Mouse (Mus musculus) spleen, adult 18-20 months (tissue): ENCODE measurements around the gene Mme.

Experiments used
- DNase-seq, 2 experiments: peaks; one replicate each; pipeline ENCODE4 v3.0.0; 2022; ENCODE audit warnings: mixed read lengths in 2 of 2

Mme gene

DNA sequence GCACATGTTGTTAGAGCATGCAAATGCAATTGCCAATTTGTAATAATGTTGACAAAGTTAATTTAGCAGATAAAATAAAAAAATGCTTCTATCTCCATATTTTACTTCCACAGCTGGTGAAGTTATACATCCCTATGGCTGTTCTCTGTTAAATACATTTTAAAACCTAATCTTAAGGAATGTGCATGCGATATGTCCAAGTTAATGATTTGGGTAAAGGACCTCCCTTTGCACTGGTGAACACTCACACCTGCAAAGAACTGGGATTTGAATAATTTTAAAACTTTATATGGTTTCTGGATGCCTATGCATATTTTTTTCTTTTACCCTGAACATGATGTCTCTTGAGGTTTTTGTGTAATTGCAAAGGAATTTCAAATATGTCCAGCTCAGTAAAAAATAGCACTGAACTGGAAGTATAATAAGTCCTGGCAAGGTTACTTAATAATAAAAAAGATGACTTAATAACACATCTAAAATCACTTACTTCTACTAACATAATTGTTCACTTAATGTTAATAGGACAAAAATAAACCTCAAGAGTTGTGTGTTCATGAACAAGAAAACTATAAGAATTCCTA is 110.4 kb downstream of the Mme start:
- DNase-seq = no peak

DNA sequence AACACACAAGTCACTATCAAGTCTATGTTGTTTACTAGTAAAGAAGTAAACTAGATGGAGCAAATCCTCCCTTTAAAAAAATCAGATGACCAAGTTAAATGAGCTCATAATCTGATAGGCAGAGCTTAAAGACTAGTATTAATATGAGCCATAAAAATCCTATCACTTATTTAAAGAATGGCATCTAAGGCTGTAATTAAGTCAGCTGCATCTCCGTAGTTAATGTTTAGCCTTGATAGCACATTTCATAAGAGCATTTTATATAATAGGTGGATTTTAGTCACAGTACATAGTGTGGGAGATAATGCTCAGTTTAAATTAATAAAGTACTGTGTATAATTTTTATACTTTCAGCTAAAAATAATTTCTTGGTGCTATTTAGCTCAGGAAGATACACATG is 118.2 kb downstream of the Mme start:
- no peak for DNase-seq

- DNase-seq = no peak
These were observed 143.7 kb downstream of the Mme start for GRCm38 (mm10) chr3:63384989-63385388.

- DNase-seq = no peak
These were observed 149.4 kb downstream of the Mme start for GRCm38 (mm10) chr3:63390774-63391173.

- no peak for DNase-seq
These were observed 150.0 kb downstream of the Mme start for GRCm38 (mm10) chr3:63391348-63391747.

GRCm38 (mm10) chr3:63394424-63394941 is 153.1 kb downstream of the Mme start:
- no peak for DNase-seq

DNA sequence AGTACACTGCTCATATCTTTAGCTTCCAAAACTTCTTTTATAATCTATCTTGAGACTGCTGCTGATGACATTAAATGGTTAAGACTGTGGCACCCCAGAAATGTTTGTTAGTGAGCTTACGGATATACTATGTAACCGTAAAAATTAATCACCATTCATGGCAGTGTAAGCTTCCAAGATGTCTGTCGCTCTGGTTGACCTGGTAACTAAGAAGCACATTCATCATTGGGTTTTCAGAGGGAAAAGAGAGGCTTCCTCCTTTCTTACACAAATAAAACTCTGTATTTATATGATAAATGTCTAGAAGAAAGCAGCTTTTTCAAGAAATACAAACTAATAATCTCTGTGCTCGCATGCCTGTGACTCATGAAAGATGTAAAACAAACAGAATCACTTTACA is 156.8 kb downstream of the Mme start:
- no peak for DNase-seq

DNA sequence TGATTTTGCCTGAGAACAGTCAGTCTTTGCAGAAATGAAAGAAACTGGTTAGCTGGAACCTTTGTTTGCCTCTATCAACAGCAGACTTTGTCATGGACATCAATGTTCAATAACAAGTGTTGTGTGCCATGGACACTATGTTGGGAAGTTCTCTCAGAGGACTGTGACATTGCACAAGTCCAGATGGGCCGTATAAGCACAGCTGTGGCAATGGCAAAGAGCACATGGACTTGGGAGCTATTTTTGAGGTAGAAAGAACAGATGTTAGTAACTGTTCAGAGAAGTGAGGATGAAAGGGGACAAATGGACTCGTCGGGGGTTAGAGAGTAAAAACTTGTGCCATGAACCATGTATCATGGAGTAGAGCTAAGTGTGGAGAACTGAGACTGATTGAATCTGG is 165.1 kb downstream of the Mme start:
- no peak for DNase-seq

DNA sequence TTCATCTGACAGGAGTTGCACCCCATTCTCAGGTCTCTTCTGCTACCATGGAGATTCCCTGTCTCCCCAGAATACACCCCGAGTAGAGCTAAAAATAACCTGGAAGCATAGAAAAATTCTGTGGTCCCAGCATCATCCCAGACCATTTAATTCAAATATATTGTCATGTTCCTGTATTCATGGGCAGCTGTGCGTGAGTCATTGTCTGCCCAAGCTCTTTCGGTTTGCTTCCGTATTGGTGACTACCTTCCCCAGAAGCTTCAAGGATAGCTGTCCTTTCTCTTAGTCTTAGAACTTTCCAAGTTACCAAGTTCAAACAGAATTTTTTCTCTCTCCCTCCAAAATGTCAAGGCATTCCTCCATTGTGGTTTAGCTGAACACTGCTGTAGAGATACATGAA is 169.7 kb downstream of the Mme start:
- DNase-seq = no peak

DNA sequence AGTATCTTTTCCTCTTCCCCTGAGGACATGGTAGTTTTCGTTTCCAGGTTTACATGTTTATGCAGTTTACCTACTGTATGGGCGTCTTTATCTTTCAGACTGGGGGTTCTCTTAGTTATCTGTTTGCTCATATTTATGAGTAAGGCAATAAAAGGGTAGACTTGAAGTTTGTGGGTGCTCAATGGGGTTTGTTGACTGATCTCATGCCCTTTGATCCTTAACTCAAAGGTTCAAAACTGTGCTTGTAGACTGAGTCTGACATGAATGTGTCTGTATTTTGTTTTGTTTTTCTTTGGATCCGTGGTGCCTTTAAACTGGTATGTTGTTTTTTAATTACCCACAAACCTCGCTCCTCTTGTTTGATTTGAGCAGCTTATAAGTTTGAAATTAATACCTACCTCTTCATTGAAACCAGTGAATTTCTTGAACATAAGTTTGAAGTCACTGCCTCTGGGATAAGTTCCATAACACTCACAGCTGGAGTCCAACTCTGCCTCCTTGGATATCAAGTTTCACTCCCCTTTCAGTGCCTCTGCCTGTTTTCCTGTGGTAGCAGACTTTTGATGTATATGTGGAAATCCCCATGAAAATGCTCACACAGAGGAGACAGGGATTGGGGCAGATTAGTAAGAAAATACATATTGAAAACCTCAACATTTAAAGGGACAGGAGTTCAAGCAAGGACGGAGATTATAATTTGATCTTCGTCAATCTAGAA is 171.0 kb downstream of the Mme start:
- DNase-seq = no peak

DNA sequence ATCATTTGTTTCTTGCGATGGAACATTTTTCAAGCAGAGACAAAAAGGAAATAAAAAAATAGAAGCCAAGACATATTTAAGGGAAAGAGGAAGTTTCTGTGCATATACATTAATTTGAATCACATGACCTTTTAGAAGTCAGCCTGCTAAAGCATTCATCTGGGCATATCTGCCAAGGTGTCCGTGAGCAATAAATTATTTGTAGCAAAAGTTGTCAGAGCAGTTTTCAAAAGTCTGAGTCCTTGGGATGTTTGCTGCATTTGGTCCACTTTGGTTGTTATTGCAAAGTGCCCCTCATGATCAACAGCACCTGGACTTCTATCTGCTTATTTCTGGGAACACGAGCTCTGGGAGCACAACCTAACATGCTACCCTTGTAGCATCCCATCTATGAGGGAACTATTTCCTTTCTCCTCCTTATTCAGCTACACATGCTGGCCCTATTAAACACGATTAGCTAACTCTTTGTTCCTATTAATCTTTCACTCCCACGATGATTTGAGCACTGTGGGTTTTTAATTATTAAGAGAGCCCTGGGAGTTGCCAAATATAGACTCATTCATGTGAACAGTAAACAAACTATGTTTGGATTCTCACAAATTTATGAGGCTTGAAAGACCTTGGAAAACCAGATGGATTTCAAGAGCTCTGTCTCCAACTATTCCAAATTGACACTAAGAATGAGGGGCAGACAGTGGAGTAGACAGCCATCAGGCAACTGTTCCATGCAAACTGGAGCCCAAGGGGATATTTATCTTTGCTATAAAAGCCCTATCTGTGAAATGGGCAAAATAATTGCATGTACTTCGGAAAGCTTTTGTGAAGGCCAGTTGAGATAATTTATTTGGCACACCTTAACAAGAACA is 171.9 kb downstream of the Mme start:
- DNase-seq = no peak

- DNase-seq = no peak
These were observed 175.9 kb downstream of the Mme start for GRCm38 (mm10) chr3:63417284-63417683.

- DNase-seq = no peak
These were observed 176.4 kb downstream of the Mme start for GRCm38 (mm10) chr3:63417758-63418157.

- no peak for DNase-seq
These were observed 182.2 kb downstream of the Mme start for GRCm38 (mm10) chr3:63423552-63423951.
